Comparison of ENCODE assay signal across 27 mouse cellular contexts in the genomic region with DNA sequence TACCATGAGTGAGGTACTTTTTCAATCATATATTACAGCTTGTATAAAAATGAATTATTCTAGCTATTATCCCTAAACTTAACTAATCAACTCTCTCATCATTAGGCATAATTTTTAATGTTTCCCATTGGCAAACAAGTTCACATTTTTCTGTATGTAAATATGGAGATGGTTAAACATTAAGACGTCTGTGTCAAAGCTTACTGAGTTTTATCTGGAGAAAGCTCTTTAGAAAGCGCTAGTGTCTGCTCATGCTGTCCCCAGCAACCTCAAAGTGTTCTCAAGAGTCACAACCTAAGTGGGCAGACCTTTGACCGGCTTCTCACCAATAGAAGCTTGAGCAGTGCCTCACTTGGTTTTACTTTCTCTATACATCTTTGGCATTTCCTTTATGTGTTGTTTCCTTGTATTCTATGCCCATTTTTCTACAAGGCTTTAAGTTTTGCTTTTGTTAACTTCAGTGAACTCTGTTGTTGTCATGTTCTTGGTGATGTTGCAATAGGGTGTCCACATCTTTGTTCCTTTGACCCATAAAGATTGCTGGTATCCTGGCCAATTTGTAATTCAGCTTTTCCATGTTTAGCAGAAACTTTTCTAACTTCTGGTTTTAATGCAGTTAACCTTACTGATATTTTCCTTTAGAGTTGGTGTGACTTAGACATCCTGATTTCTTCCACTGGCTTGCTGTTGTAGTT.
DNase-seq lines count a peak whose midpoint lies in the region; ATAC-seq and TF ChIP-seq lines count a peak whose summit lies in the region.
"Had no signal": no experiment of that assay in that cellular context is flagged by ENCODE, and none has a peak within 500 bp of the region (broad histone marks: within the 10 kb centered on the region; RNA-seq: fewer than 3 reads in every experiment).

No protein-coding gene starts in this region.

- TF ChIP-seq CTCF in gastrocnemius, adult 2 months (IDR thresholded peaks at IDR 0.05) = no peak
- TF ChIP-seq CTCF in liver, postnatal 0 days (IDR thresholded peaks at IDR 0.05; ENCODE audit: low read depth) = no peak

- DNase-seq in gastrocnemius, adult 2 months = no peak
- DNase-seq in gastrocnemius, postnatal 10 days = no peak
- DNase-seq in liver, postnatal 0 days = no peak
- no peak for DNase-seq in liver, embryonic 11.5 days (ENCODE audit: low spot score)
- peak; percentile 33 for DNase-seq in 416B (ENCODE audit: low read depth)
- DNase-seq in spleen, postnatal 36 days (ENCODE audit: low spot score in 2 of 2) = no peak
- DNase-seq in embryo, embryonic 9.5 days (ENCODE audit: extremely low spot score) = no peak
- DNase-seq: adrenal gland, postnatal 14 days; B cell, adult 2 months; cerebellum, adult 18-20 months; cerebellum, postnatal 10 days; gastrocnemius, postnatal 36 days; heart, postnatal 14 days; kidney, postnatal 14 days; liver; lung, adult 2 months; thymus, postnatal 14 days had no signal

- H3K36me3 ChIP-seq in liver, postnatal 0 days (replicated peaks; ENCODE audit: insufficient read depth, low read length) = no peaks in the 10 kb centered on the region
- no peaks in the 10 kb centered on the region for H3K36me3 ChIP-seq in liver, embryonic 11.5 days (ENCODE audit: control insufficient read depth, insufficient read depth, low read length)
- H3K36me3 ChIP-seq: embryonic facial prominence, embryonic 10.5 days; embryonic facial prominence, embryonic 15.5 days; heart, embryonic 13.5 days; midbrain, embryonic 13.5 days; neural tube, embryonic 13.5 days; stomach, embryonic 15.5 days had no signal

- intact Hi-C loops in gastrocnemius, adult 2 months (cut with DNase I) = loop anchor here (5.0 kb wide), 1 partner anchor 35 kb away; no protein-coding TSS in a partner anchor

- ATAC-seq in liver, postnatal 0 days = peak; percentile 56
- ATAC-seq in liver, embryonic 11.5 days (replicated peaks; ENCODE audit: low FRiP score) = no peak
- ATAC-seq: forebrain, embryonic 13.5 days; hindbrain, embryonic 16.5 days; midbrain, embryonic 13.5 days had no signal

- WGBS in liver, postnatal 0 days (ENCODE audit: insufficient replicate concordance) = 64% methylated on average over 3 of the region's 3 CpGs
- WGBS in liver, embryonic 11.5 days = 77% methylated on average over 3 of the region's 3 CpGs

- no peaks in the 10 kb centered on the region for H3K27me3 ChIP-seq in liver, postnatal 0 days (ENCODE audit: insufficient read depth, low read length)
- H3K27me3 ChIP-seq in liver, embryonic 11.5 days (replicated peaks; ENCODE audit: control insufficient read depth, insufficient read depth, low read length) = no peaks in the 10 kb centered on the region
- H3K27me3 ChIP-seq: embryonic facial prominence, embryonic 15.5 days; forebrain, embryonic 13.5 days; heart, embryonic 13.5 days; midbrain, embryonic 13.5 days; neural tube, embryonic 13.5 days; stomach, embryonic 15.5 days had no signal

- H3K27ac ChIP-seq in gastrocnemius, adult 2 months = peak overlapping the region; percentile 66
- H3K27ac ChIP-seq in liver, postnatal 0 days (ENCODE audit: low read depth) = peak overlapping the region; percentile 30
- H3K27ac ChIP-seq in liver, embryonic 11.5 days (ENCODE audit: low read depth, low read length) = no peak overlapping the region
- H3K27ac ChIP-seq in brown adipose tissue, adult 24 weeks (replicated peaks; ENCODE audit: low read depth, low read length) = peak overlapping the region; percentile 96
- H3K27ac ChIP-seq: embryonic facial prominence, embryonic 10.5 days; forebrain, embryonic 13.5 days; heart, embryonic 13.5 days; macrophage; midbrain, embryonic 13.5 days; neural tube, embryonic 13.5 days; stomach, embryonic 15.5 days had no signal

- no peaks in the 10 kb centered on the region for H3K9me3 ChIP-seq in liver, postnatal 0 days (ENCODE audit: low read length)
- H3K9me3 ChIP-seq in liver, embryonic 11.5 days (ENCODE audit: control insufficient read depth, low read length) = no peaks in the 10 kb centered on the region
- H3K9me3 ChIP-seq: embryonic facial prominence, embryonic 10.5 days; embryonic facial prominence, embryonic 15.5 days; forebrain, embryonic 13.5 days; heart, embryonic 13.5 days; midbrain, embryonic 13.5 days; neural tube, embryonic 13.5 days; stomach, embryonic 15.5 days had no signal

- H3K4me3 ChIP-seq in gastrocnemius, adult 2 months = no peak overlapping the region
- no peak overlapping the region for H3K4me3 ChIP-seq in liver, postnatal 0 days (ENCODE audit: low read depth, low read length)
- H3K4me3 ChIP-seq in liver, embryonic 11.5 days (ENCODE audit: low read depth, low read length) = no peak overlapping the region
- H3K4me3 ChIP-seq in brown adipose tissue, adult 24 weeks (ENCODE audit: insufficient read depth, low read depth, low read length) = no peak overlapping the region
- H3K4me3 ChIP-seq: embryonic facial prominence, embryonic 10.5 days; embryonic facial prominence, embryonic 15.5 days; forebrain, embryonic 13.5 days; heart, embryonic 13.5 days; midbrain, embryonic 13.5 days; neural tube, embryonic 13.5 days; stomach, embryonic 15.5 days had no signal

- TF ChIP-seq EP300 in liver, postnatal 0 days (IDR thresholded peaks at IDR 0.05; ENCODE audit: low read depth) = 0 out of 2 replicates have a peak, but pooled peaks have one; percentile 33

- H3K4me2 ChIP-seq in liver, postnatal 0 days (ENCODE audit: low read depth, low read length) = no peak overlapping the region
- H3K4me2 ChIP-seq in liver, embryonic 11.5 days = no peak overlapping the region
- H3K4me2 ChIP-seq: embryonic facial prominence, embryonic 15.5 days; forebrain, embryonic 13.5 days; heart, embryonic 13.5 days; midbrain, embryonic 13.5 days; neural tube, embryonic 13.5 days; stomach, embryonic 15.5 days had no signal

- no peaks in the 10 kb centered on the region for H3K4me1 ChIP-seq in liver, postnatal 0 days (ENCODE audit: insufficient read depth)
- no peaks in the 10 kb centered on the region for H3K4me1 ChIP-seq in liver, embryonic 11.5 days (replicated peaks; ENCODE audit: control insufficient read depth, insufficient read depth, low read length)
- H3K4me1 ChIP-seq in brown adipose tissue, adult 24 weeks (ENCODE audit: control insufficient read depth, insufficient read depth, insufficient read length, low read length) = peaks cover 13% of the 10 kb centered on the region
- H3K4me1 ChIP-seq: neural tube, embryonic 13.5 days; stomach, embryonic 15.5 days had no signal

- no peak overlapping the region for H3K9ac ChIP-seq in liver, postnatal 0 days (replicated peaks)
- H3K9ac ChIP-seq in liver, embryonic 11.5 days (ENCODE audit: low read depth, low read length) = no peak overlapping the region
- H3K9ac ChIP-seq: embryonic facial prominence, embryonic 15.5 days; forebrain, embryonic 13.5 days; heart, embryonic 13.5 days; midbrain, embryonic 13.5 days; neural tube, embryonic 13.5 days; stomach, embryonic 15.5 days had no signal
